Mouse (Mus musculus): ENCODE data around the gene Zbtb38. TPM values are rescaled to one million over a fixed set of nuclear protein-coding genes. Genes with fewer than 3 reads are reported as not detected.

The Zbtb38 gene
- polyA plus RNA-seq, 1 experiment from 2014 or later, result 20.5 TPM

DNA sequence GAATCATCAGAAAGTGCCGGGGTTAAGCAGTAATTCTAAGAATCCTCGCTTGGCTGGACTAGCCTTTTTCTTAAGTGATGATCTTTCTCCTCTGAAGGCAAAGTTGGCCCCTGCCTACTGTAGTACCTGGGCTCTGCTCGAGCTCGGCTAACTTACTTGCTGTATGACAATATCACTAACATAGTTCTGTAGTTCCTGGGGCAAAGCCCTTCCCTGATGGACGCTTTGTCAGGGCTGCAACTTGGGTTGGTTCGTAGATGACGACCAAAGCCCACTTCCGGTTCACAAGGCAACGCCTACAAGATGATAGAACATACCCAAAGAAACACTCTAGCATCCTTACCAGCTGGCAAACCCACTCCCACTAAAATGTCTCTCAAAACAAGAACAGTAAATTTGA lies 47.7 kb downstream of the Zbtb38 start:
- peak overlapping the region; percentile 84 for H3K27ac ChIP-seq (ENCODE audit: low read depth, low read length)
- no peak overlapping the region for H3K9ac ChIP-seq (ENCODE audit: low read depth, low read length)

DNA sequence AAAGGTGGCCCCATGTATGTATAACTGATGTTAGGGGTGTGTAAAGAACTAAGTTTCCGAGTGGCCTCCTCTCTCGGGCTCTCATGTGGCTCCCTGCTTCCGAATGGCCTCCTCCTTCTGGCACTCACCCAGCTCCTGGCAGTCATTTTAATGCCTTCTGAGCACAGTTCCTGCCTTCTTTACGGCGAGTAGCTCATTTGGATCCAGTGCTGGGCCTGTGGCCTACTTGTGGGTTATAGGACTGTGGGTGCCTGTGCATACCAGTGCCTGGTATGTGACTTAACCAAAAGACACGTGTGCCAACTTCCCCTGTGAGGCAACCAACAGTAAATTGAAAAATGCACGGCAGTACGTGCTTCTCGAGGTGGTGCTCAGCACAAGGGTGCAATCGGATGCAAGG lies 50.7 kb downstream of the Zbtb38 start:
- ATAC-seq (ENCODE audit: low FRiP score, low TSS enrichment), result no peak
- H3K4me1 ChIP-seq (ENCODE audit: control insufficient read depth, insufficient read depth, low read length), result peaks cover 8% of the 10 kb centered on the region
- peaks cover 5% of the 10 kb centered on the region for H3K9me3 ChIP-seq (ENCODE audit: control insufficient read depth, low read length)
- H3K4me3 ChIP-seq (ENCODE audit: low read length), result no peak overlapping the region
- peaks cover 3% of the 10 kb centered on the region; the same call in 1 of the 2 replicates for H3K36me3 ChIP-seq (ENCODE audit: control insufficient read depth, insufficient read depth, low read length)
- no peak overlapping the region for H3K27ac ChIP-seq (ENCODE audit: low read depth, low read length)
- no peaks in the 10 kb centered on the region for H3K27me3 ChIP-seq (ENCODE audit: control insufficient read depth, insufficient read depth, low read length)
- 94% methylated on average over 10 of the region's 10 CpGs for WGBS
- H3K9ac ChIP-seq (ENCODE audit: low read depth, low read length), result no peak overlapping the region
- H3K4me2 ChIP-seq (replicated peaks; ENCODE audit: low read depth, low read length), result no peak overlapping the region

More for the DNA sequence above, 47.7 kb downstream of the Zbtb38 start:
- H3K27me3 ChIP-seq (ENCODE audit: control insufficient read depth, insufficient read depth, low read length), result no peaks in the 10 kb centered on the region
- ATAC-seq (ENCODE audit: low FRiP score, low TSS enrichment), result no peak
- peaks cover 8% of the 10 kb centered on the region for H3K4me1 ChIP-seq (ENCODE audit: control insufficient read depth, insufficient read depth, low read length)
- 91% methylated on average over 9 of the region's 9 CpGs for WGBS
- no peaks in the 10 kb centered on the region for H3K9me3 ChIP-seq (ENCODE audit: control insufficient read depth, low read length)
- no peak overlapping the region for H3K4me2 ChIP-seq (replicated peaks; ENCODE audit: low read depth, low read length)
- no peak overlapping the region for H3K4me3 ChIP-seq (ENCODE audit: low read length)
- H3K36me3 ChIP-seq (ENCODE audit: control insufficient read depth, insufficient read depth, low read length), result no peaks in the 10 kb centered on the region

DNA sequence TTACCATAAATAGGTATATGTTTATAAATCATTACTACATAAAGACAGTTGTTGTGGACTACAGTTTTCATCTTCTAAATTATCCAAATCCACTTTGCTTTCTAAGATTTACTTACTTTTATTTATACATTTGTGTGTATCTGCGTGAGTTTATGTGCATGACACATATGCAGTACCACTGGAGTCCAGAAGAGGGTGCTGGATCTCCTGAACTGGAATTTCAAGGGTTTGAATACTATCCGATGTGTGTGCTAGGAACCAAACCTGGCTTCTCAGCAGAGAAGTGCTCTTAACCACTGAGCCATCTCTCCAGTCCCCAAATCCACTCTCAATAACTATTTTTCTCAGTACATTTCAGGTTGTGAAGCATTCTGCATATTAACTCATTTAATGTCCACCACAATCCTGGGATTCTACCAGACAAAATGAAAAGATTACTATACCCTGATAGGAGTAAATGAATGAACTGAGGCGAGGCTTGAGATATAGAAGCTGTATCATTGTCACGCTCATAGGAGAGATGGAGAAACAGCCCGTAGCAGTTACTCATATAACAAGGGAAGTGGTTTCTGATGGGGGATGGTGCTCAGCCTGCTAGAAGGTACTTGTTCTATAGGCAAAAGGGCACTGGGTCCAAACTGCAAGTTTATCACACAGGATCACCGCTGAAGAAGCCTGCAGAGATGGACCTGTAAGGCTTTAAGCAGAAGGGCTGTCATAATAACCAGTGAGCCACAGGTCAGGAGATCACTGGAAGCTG lies 53.2 kb downstream of the Zbtb38 start:
- no peak for ATAC-seq (ENCODE audit: low FRiP score, low TSS enrichment)
- Histone ChIP-seq H3K4me3 (ENCODE audit: low read length) (no peak overlapping the region), H3K27ac (ENCODE audit: low read depth, low read length) (no peak overlapping the region), H3K4me2 (replicated peaks; ENCODE audit: low read depth, low read length) (no peak overlapping the region), H3K9me3 (ENCODE audit: control insufficient read depth, low read length) (peaks cover 5% of the 10 kb centered on the region), H3K4me1 (ENCODE audit: control insufficient read depth, insufficient read depth, low read length) (no peaks in the 10 kb centered on the region), H3K9ac (ENCODE audit: low read depth, low read length) (no peak overlapping the region), H3K27me3 (ENCODE audit: control insufficient read depth, insufficient read depth, low read length) (no peaks in the 10 kb centered on the region), H3K36me3 (ENCODE audit: control insufficient read depth, insufficient read depth, low read length) (peaks cover 3% of the 10 kb centered on the region; the same call in 1 of the 2 replicates)
- WGBS, result 98% methylated on average over 6 of the region's 6 CpGs

DNA sequence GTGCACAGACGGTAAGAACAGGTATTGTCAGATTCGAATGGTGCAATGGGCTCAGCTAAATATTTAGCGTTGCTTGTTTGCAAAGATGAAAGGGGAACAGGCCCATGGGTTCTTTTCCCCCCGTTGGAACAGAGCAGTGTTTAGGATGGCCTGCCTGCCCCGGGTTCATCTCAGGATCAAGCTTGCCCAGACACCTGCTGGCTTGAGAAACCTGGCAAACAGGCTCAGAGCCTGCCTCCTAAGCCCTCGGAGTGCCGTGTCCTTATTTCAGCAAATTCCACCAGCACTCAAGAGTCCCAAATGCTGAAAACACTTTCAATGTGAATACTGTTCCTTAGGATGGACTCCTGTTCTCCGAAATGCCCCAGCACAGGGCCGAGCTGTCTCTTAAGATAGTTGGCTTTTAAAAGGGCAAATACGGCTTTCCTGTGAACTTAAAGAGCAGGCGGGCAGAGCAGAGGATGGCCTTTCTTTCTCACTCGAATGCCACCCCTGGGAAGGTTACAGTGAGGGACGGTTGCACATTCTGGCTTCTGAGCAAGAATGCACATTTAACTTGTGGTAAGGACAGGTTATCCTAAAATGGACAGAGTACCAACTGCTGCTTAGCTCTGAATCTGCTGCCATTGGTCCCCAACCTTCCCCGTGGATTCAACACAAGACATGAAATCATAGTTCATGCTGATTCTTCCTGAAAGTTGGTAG lies 55.7 kb downstream of the Zbtb38 start:
- 89% methylated on average over 14 of the region's 14 CpGs for WGBS
- Histone ChIP-seq H3K9me3 (ENCODE audit: control insufficient read depth, low read length) (peaks cover 5% of the 10 kb centered on the region), H3K4me3 (ENCODE audit: low read length) (no peak overlapping the region), H3K9ac (ENCODE audit: low read depth, low read length) (no peak overlapping the region), H3K27me3 (ENCODE audit: control insufficient read depth, insufficient read depth, low read length) (no peaks in the 10 kb centered on the region), H3K36me3 (ENCODE audit: control insufficient read depth, insufficient read depth, low read length) (peaks cover 3% of the 10 kb centered on the region; the same call in 1 of the 2 replicates), H3K4me1 (ENCODE audit: control insufficient read depth, insufficient read depth, low read length) (no peaks in the 10 kb centered on the region), H3K4me2 (replicated peaks; ENCODE audit: low read depth, low read length) (no peak overlapping the region), H3K27ac (ENCODE audit: low read depth, low read length) (no peak overlapping the region)
- ATAC-seq (ENCODE audit: low FRiP score, low TSS enrichment), result no peak

DNA sequence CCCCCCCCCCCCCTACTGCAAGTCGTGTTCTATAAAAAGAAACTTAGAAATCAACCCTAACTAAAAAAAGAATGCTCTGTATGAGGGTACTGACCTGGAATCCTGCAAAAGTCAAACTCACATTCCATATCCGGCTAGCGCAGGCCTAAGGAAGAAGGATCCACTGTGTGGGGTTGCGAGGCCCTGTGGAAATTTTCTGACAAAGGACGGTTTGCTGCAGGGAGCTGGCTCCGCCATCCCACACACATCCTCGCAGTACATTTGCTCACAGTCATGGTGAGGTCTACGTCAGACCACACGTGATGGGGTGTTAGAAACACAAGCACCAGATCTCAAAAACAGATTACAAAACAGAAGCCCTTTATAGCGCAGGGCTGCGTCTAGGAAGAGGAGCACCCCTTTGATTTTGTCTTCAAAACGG lies 56.5 kb downstream of the Zbtb38 start:
- peaks cover 3% of the 10 kb centered on the region; the same call in 1 of the 2 replicates for H3K36me3 ChIP-seq (ENCODE audit: control insufficient read depth, insufficient read depth, low read length)
- H3K9me3 ChIP-seq (ENCODE audit: control insufficient read depth, low read length), result peaks cover 5% of the 10 kb centered on the region
- H3K4me1 ChIP-seq (ENCODE audit: control insufficient read depth, insufficient read depth, low read length), result no peaks in the 10 kb centered on the region
- no peak overlapping the region for H3K9ac ChIP-seq (ENCODE audit: low read depth, low read length)
- H3K27me3 ChIP-seq (ENCODE audit: control insufficient read depth, insufficient read depth, low read length), result no peaks in the 10 kb centered on the region
- 0 out of 2 replicates have a peak, but pooled peaks have one; percentile 28 for ATAC-seq (ENCODE audit: low FRiP score, low TSS enrichment)
- no peak overlapping the region for H3K27ac ChIP-seq (ENCODE audit: low read depth, low read length)
- 80% methylated on average over 12 of the region's 12 CpGs for WGBS
- no peak overlapping the region for H3K4me2 ChIP-seq (replicated peaks; ENCODE audit: low read depth, low read length)
- no peak overlapping the region for H3K4me3 ChIP-seq (ENCODE audit: low read length)

DNA sequence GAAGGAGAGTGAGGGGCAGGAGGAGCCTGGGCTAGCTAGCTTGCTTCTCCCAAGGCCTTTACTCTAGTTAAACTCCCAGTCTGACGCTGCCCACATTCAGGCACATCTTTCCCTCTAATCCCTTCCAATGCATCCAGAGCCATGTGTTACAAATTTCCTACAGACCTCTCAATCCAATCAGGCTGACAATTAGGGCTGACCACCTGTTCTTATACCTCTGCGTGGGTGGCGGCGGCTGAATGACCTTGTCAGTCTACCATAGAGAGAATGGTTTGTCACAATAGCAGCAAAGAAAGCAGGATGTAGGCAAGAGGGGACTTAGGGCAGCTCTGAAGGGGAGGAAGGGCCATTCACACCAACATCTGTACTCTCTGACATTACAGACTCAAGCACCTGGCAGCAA lies 62.2 kb downstream of the Zbtb38 start:
- 58% methylated on average over 4 of the region's 4 CpGs for WGBS

DNA sequence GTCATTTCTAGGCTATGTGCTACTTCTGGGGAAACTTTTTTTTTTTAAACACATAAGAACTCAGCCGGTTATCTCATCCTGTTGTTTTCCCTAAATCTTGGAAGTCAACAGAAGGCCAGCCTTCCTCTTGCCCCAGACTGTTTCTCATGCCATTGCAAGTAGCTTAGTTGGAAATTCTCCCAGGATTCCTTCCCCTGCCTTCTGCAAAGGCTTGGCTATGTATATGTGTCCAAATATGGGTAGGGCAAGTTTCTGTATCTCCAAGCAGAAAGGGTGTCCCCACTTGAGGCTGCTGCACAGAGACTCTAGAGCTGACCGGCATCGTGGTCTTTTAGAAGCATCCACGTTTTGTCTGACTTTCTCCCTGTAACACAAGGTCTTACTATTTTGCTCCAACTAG lies 63.6 kb downstream of the Zbtb38 start:
- ATAC-seq (ENCODE audit: low FRiP score, low TSS enrichment), result no peak
- 91% methylated on average over 4 of the region's 4 CpGs for WGBS

More for the DNA sequence above, 62.2 kb downstream of the Zbtb38 start:
- Histone ChIP-seq H3K27me3 (ENCODE audit: control insufficient read depth, insufficient read depth, low read length) (no peaks in the 10 kb centered on the region), H3K4me2 (replicated peaks; ENCODE audit: low read depth, low read length) (no peak overlapping the region), H3K4me3 (ENCODE audit: low read length) (no peak overlapping the region), H3K27ac (ENCODE audit: low read depth, low read length) (no peak overlapping the region), H3K9me3 (ENCODE audit: control insufficient read depth, low read length) (no peaks in the 10 kb centered on the region), H3K36me3 (ENCODE audit: control insufficient read depth, insufficient read depth, low read length) (peaks cover 29% of the 10 kb centered on the region; the same call in 1 of the 2 replicates), H3K4me1 (ENCODE audit: control insufficient read depth, insufficient read depth, low read length) (no peaks in the 10 kb centered on the region), H3K9ac (ENCODE audit: low read depth, low read length) (no peak overlapping the region)
- peak; percentile 60; the same call in 1 of the 2 replicates for ATAC-seq (ENCODE audit: low FRiP score, low TSS enrichment)

DNA sequence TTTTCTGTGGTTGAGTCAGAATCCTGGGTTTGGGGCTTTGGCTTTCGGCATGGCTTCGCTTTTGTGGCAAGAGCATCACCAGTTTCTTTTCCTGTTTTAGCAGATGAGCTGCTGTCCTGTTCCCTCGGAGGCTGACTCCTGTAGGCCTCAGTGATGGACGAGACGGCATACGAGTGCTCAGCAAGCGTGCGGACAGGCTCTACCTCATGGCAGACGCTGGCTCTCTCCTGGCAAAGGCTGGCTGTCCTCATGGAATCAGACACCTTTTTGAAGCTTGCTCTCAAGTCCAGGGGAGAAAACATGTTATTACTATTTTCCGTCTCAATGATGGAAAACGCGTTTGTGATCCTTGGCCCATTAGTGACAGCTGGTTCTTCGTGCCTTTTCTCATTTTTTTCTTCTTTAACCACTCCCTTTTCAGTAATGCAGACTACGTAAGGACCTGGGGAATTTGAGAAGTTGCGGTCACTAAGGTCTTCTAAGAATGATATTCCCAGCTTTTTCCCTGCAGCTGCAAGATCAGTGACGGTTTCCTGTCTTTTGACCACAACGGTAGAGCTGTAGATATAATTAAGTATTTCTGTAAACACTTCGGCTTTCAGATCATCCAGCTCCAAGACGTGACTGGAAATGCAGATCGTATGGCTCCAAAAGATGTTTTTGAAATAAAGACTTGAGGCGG lies 64.3 kb downstream of the Zbtb38 start:
- Histone ChIP-seq H3K4me3 (ENCODE audit: low read length) (no peak overlapping the region), H3K27me3 (ENCODE audit: control insufficient read depth, insufficient read depth, low read length) (no peaks in the 10 kb centered on the region), H3K36me3 (ENCODE audit: control insufficient read depth, insufficient read depth, low read length) (peaks cover 34% of the 10 kb centered on the region), H3K4me2 (replicated peaks; ENCODE audit: low read depth, low read length) (no peak overlapping the region), H3K9ac (ENCODE audit: low read depth, low read length) (no peak overlapping the region), H3K4me1 (ENCODE audit: control insufficient read depth, insufficient read depth, low read length) (no peaks in the 10 kb centered on the region), H3K9me3 (ENCODE audit: control insufficient read depth, low read length) (no peaks in the 10 kb centered on the region), H3K27ac (ENCODE audit: low read depth, low read length) (no peak overlapping the region)
- 76% methylated on average over 21 of the region's 21 CpGs for WGBS
- no peak for ATAC-seq (ENCODE audit: low FRiP score, low TSS enrichment)

More for the DNA sequence above, 63.6 kb downstream of the Zbtb38 start:
- H3K36me3 ChIP-seq (ENCODE audit: control insufficient read depth, insufficient read depth, low read length), result peaks cover 34% of the 10 kb centered on the region
- H3K4me2 ChIP-seq (replicated peaks; ENCODE audit: low read depth, low read length), result no peak overlapping the region
- H3K9me3 ChIP-seq (ENCODE audit: control insufficient read depth, low read length), result no peaks in the 10 kb centered on the region
- H3K4me1 ChIP-seq (ENCODE audit: control insufficient read depth, insufficient read depth, low read length), result no peaks in the 10 kb centered on the region
- no peak overlapping the region for H3K4me3 ChIP-seq (ENCODE audit: low read length)
- H3K27ac ChIP-seq (ENCODE audit: low read depth, low read length), result no peak overlapping the region
- H3K27me3 ChIP-seq (ENCODE audit: control insufficient read depth, insufficient read depth, low read length), result no peaks in the 10 kb centered on the region
- no peak overlapping the region for H3K9ac ChIP-seq (ENCODE audit: low read depth, low read length)
